Mouse (Mus musculus) left cerebral cortex, postnatal 36 days (tissue): ENCODE results near the gene Primpol. TPM values are rescaled to one million over a fixed set of nuclear protein-coding genes. Genes with fewer than 3 reads are reported as not detected.

Experiments used
- DNase-seq, 2 experiments: peaks; one replicate each; pipeline ENCODE4 v3.0.0; 2021 to 2022; ENCODE audit warnings: low spot score in 2 of 2, mixed read lengths in 1 of 2
- intact Hi-C: fragments of 180-260 bp; cut with DNase I; formaldehyde crosslinking; loops from one replicate; pipeline ENCODE4 v1.15.1; 2025
- total RNA-seq, 2 experiments: library from RNA; stranded (reverse); gene quantifications; 2 replicates each; pipeline ENCODE4 v1.2.3; 2021

The Primpol gene
- total RNA-seq: 1 to 10 TPM; 3.1 to 3.5 TPM

DNA sequence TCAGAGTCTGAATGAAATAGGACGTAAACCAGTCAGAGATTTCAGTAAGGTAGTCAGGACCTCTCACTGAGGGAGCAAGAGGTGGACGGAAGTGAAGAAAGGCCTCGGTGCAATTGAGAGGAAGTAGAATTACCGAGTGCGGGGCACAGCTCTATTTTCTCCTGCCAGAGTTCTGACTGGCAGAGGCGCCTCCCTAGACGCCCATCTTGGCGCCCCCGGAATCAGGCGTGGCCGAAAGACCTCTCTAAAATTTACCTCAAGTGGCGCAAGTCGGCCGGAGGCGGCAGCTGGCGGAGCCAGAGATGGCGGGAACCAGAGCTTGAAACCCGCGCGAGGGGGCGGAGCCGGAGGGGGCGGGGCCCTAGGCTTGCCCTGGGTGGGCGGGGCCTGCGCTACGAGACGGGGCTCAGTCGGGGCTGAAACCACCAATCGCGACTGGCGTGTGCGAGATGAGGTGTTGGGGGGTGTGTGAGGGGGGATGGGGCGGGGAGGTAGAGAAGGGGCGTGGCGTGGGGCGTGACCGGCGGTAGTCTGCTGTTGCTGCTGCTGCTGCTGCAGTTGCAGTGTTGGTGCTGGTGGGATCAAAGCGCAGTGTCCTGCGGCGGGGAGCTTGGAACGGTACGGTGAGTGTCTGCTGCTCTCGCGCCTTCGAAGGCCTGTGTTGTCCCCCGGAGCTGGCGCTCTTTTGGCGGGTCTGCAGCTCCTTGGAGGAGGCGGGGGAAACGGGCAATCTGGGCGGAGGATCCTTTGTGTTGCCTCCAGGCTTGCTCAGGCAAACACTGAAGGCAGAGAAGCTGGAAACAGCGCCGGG lies at the start of gene Primpol, which contains the start of gene Casp3:
Primpol (minus strand) TSS at position 334 of the 811 bp plus-strand sequence.
Casp3 (plus strand) TSS at position 413 of the 811 bp plus-strand sequence.
- peak; percentile 90 to 91 for DNase-seq
- intact Hi-C loops: loop anchor here (2.0 to 5.0 kb wide), 2 partner anchors 50 to 65 kb away; partner anchors contain the start of gene Cenpu

GRCm38 (mm10) chr8:46655919-46656318 lies 38.9 kb upstream of the Primpol start:
- intact Hi-C loops: no loop called here
- no peak for DNase-seq

DNA sequence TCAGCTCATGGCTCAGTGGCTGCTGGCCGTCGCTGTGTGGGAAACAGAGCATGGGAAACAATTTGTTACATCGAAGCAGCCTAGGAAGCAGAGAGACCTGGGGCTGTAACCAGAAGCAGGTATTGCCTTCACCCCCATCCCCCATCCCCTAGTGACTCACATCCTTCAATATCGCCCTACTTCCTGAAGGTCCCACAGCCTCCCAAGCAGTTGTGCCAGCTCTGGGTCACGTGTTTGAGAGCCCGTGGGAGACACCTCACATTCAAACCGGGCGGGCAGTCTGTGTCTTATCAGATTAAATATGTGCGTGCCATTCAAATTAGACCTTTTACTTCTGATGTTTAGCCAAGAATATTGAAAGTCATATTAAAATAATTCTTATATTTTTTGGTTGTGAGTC lies 34.9 kb upstream of the Primpol start:
- intact Hi-C loops: no loop called here
- DNase-seq: no peak

DNA sequence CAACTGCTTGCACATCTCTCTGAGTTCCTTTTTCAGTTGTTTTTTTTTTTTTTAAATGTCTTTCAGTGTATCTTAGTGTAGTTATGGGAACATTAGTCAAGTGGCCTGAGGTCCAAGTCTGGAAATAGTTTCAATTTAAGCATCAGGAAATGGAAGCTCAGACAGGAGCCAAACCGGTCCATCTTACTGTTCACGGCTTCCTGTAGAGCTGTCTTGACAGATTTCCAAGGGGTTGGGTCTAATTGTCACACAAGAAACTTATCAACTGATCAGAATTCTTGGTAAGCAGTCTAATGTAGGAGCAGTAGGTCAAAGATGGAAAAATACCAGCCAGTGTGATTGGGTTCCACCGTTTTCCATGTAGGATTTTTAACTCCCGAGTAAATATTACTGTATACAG lies 31.4 kb upstream of the Primpol start:
- DNase-seq: no peak
- intact Hi-C loops: no loop called here

- intact Hi-C loops: no loop called here
- DNase-seq: no peak
These were observed 24.3 kb upstream of the Primpol start for GRCm38 (mm10) chr8:46641272-46641671.

DNA sequence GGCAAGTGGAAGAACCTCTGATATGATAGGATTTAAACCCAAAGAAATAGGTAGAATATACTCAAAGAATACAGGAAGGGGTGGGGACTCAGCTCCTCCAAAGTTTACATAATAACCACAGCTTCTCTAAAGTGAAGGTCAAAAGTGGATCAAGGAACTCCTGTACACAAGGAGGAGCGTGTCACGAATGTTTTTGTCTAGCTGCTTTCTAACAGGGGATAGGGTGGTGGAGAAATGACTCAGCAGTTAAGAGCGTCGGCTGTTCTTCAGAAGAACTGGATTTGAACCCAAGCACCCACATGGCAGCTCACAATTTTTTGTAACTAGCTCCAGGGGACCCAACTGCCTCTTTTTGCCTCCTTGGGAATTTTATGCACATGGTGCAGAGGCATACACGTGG lies 22.8 kb upstream of the Primpol start:
- DNase-seq: no peak
- intact Hi-C loops: no loop called here

DNA sequence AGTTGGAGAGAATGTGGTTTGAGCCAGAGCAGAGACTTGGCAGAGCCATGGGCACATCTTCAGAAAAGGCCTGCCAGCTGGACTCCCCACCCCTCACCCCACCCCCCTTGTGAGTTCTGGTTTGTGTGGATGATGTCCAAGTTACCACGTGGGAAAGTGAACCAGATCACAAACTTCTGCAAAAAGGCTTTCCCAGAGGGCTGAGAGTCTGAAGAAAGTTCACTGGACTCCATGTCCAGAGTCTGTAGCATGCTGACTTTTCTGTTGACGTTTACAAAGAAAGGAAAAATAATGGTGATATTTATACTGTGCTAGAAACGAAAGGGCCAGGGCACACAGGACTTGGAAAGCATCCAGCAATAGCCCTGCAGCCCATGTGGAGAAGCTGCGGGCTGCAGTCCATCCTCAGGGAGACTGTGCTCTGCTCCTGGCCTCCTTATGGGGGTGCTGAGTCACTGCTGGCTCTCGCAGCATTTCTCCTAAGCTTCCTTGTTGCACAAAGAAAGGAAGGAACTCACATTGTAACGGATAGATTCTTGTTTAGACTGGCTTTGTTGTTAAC lies 22.1 kb upstream of the Primpol start:
- intact Hi-C loops: no loop called here
- DNase-seq: peak in 1 of 2 experiments; percentile 9

DNA sequence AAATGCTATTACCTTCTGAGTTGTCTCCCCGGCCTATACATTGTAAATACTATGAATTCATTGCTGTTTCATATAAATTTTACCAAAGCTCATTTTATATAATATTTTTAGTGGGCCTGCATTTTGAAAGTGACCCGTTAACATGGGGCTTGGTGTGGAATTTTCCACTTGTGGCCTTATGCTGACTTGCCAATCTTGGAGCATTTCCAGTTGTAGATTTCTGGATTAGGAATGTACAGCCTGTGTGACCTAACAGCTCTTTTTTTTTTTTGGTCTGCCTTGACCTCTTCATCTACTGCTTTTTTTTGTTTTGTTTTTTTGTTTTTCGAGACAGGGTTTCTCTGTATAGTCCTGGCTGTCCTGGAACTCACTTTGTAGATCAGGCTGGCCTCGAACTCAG lies 13.9 kb upstream of the Primpol start:
- no peak for DNase-seq
- intact Hi-C loops: no loop called here

DNA sequence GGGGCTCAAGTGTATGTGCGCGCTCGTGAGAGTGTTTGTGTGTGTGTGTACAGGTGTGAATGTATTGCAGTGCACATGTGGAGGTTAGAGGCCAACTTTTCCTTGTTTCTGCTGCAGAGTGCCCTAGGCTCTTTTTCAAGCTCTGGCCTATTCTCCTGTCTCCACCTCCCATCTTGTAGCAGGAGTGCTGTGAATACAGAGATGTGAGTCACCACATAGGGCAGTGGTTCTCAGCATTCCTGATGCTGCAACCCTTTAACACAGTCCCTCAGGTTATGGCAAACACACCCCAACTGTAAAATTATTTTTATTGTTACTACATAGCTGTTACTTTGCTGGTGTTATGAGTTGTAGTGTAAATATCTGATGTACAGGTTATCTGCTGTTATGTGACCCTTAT lies 13.4 kb upstream of the Primpol start:
- intact Hi-C loops: no loop called here
- DNase-seq: no peak

DNA sequence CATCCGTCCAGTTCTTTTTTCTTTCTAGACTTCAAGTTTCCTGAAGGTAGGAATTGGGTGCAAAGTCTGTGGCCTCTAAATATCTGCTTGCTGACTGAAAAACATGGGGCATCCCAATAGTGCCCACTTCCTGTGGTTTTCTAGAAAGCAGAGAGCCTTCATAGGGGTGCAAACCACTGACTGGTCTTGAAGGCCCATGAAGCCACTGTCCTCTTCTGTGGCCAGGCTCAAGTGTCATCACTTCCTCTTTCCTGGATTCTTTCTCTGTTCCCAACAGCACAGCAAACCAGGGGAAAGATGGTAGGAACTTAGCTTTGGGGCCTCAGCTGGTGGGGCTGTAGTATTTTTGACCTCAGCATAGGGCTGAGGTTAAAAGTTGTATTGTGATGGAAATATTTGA lies 11.6 kb upstream of the Primpol start:
- intact Hi-C loops: no loop called here
- DNase-seq: no peak

- DNase-seq: no peak
- intact Hi-C loops: no loop called here
These were observed 10.9 kb upstream of the Primpol start for GRCm38 (mm10) chr8:46627881-46628280.

- intact Hi-C loops: no loop called here
- DNase-seq: no peak
These were observed 9.6 kb upstream of the Primpol start for GRCm38 (mm10) chr8:46626642-46627041.

- intact Hi-C loops: no loop called here
- no peak for DNase-seq
These were observed 8.2 kb upstream of the Primpol start for GRCm38 (mm10) chr8:46625166-46625565.

DNA sequence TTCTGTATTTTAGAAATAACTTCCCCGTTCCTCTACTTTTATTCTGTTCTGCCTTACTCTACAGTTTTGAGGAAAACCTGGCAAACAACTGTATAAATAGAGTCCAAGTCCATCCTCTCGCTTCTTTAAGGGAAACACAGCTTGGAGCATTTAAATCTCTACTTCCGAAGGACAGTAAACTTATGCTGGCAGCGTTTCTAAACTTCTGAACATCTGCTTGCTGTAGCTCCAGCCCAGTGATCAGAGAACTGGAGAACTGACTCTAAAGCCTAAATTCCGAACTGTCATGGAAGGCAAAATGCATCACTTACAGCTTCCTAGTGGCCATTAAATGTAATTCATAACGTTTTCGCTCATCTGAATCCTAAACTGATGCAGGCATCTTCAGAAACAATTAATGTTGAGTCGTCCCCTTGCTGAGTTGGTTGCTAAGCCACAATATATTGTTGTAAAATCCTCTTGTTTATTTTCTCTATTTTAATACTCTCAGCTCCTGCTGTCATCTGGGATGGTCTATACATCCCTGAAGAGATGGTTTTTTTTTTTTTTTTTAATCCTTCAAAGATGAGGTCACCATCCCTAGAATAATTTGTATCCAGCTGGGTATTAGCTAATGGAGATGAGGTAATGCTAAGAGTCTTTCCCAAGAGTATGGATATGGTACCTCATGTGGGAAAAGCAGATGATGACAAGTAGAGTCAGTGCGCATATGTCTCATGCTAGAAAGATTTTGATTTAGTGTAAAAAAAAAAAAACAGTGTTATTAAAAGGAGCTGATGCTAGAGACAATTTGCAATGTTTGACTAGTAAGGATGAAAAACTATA lies 5.6 kb upstream of the Primpol start:
- intact Hi-C loops: no loop called here
- DNase-seq: no peak

GRCm38 (mm10) chr8:46618639-46619320 lies 1.8 kb upstream of the Primpol start:
- intact Hi-C loops: loop anchor here (5.0 kb wide), 1 partner anchor 66 kb away; the partner anchor contains the start of gene Cenpu
- DNase-seq: no peak

DNA sequence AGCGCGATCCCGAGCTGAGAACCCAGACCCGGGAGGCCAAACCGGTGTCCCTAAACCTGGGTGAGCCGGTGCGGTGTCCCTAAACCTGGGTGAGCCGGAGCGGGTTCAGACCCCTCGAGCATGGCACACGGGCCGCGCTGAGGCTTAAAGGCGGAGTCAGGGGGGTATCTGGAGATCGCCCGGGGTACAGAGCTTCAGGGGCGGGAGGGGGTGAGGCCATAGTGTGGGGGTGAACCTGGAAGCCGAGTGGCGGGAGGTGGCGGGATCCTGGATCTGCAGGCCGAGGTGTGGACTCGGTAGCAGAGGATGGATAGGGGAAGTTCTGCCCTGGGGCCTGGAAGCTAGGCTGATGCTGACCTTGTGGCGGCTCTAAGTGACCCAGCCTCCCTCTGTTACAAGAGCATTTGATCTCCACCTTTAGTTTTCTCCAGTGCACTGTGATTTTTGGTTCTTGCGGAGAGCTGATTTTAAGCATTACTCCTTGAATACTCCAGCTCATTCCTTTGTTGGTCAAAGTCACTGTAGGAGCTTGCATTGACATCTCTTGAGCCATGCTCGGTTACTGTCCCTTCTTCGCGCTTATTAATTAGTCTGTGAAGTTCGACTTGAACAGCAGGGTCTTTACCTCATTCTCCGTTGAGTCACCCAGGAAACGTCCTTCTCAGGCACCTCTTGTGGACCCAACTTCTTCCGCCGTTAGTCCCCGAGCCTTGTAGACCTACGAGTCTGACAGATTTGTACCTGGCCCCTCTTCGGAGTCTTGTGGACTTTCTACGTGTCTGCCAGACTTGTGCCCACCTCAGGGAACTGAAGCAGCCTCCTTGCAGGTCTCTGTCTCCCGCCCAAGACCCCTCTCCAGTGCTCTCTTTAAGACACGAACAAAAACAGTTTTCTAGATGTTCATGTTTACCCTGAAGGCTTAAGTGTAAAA lies 943 bp upstream of the Primpol start:
- peak in 1 of 2 experiments; percentile 10 for DNase-seq
- intact Hi-C loops: loop anchor here (2.0 to 5.0 kb wide), 2 partner anchors 51 to 66 kb away; partner anchors contain the start of gene Cenpu

DNA sequence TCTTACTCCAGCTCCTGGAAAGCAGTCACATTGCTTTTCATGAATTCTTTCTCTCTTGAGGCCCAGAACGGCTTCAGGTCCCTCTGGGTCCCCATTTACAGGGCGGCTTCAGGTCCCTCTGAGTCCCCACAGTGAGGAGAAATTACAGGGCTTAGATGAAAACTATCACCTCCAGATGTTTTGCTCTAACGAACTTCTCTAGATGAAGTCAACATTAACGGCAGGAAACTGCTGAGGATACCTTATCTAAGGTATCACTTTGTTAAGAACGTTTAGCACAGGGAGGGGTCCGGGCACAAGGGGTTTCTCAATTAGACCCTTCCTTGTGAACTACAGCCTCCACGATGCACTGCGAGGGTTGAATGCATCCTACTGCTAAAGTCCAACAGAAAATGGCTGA lies 1.1 kb downstream of the Primpol start:
- intact Hi-C loops: loop anchor here (2.0 to 5.0 kb wide), 2 partner anchors 49 to 64 kb away; partner anchors contain the start of gene Cenpu
- no peak for DNase-seq

- intact Hi-C loops: no loop called here
- no peak for DNase-seq
These were observed 3.6 kb downstream of the Primpol start for GRCm38 (mm10) chr8:46613377-46613776.

DNA sequence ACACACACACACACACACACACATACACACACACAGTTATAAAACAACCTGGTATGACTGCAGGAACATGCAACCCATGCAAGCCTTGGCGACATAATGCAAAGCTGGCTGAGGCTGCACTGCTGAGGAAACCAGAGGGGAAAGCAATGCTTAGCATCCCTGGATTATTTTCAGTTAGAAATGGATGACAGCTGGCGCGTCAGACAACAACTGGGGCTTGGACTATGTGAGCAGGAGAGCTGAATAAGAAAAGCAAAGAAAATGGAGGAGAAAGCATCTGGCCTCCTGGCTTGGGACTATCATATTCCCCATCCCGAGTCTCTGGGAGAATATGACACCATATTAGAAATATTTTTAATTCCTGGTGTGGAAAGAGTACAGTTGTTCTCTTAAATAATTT lies 4.1 kb downstream of the Primpol start:
- DNase-seq: no peak
- intact Hi-C loops: no loop called here
